Comparison of ENCODE assay signal across 13 mouse cellular contexts in the genomic region with DNA sequence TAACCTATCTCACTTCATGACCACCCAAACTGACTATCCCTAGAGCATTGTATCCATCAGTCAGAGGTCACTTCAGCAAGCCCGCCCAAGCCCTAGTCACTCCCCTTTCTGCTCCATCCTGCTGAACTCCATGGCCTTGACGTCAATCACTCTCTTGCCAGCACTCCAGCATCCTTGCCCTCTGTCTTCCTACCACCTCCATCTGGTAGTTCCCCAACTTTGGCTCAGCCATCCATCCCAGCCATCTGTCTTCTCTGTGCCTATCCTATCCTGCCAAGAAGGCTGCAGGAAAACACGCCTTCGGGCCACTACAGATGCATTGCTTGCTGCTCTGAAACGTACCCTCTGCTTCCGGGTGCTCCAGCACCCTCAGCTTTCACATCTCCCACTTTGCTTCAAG. TPM values are rescaled to one million over a fixed set of nuclear protein-coding genes. Genes with fewer than 3 reads are reported as not detected.
DNase-seq lines count a peak whose midpoint lies in the region; ATAC-seq lines count a peak whose summit lies in the region.
"Had no signal": no experiment of that assay in that cellular context is flagged by ENCODE, and none has a peak within 500 bp of the region (broad histone marks: within the 10 kb centered on the region; RNA-seq: fewer than 3 reads in every experiment).

No protein-coding gene starts in this region.

- no peaks in the 10 kb centered on the region for H3K9me3 ChIP-seq in forebrain, embryonic 15.5 days
- H3K9me3 ChIP-seq in forebrain, embryonic 10.5 days: no peaks in the 10 kb centered on the region
- H3K9me3 ChIP-seq in midbrain, embryonic 15.5 days: no peaks in the 10 kb centered on the region
- H3K9me3 ChIP-seq: embryonic facial prominence, embryonic 13.5 days; G1E; limb, embryonic 10.5 days had no signal

- WGBS in forebrain, embryonic 15.5 days: 62% methylated on average over 6 of the region's 6 CpGs
- WGBS in forebrain, embryonic 10.5 days: 89% methylated on average over 6 of the region's 6 CpGs
- WGBS in midbrain, embryonic 15.5 days: 93% methylated on average over 6 of the region's 6 CpGs

- H3K4me2 ChIP-seq in forebrain, embryonic 15.5 days (replicated peaks): no peak overlapping the region
- no peak overlapping the region for H3K4me2 ChIP-seq in midbrain, embryonic 15.5 days
- H3K4me2 ChIP-seq: embryonic facial prominence, embryonic 13.5 days had no signal

- no peak overlapping the region for H3K4me3 ChIP-seq in forebrain, embryonic 15.5 days
- H3K4me3 ChIP-seq in forebrain, embryonic 10.5 days: no peak overlapping the region
- H3K4me3 ChIP-seq in midbrain, embryonic 15.5 days: no peak overlapping the region
- H3K4me3 ChIP-seq: embryonic facial prominence, embryonic 13.5 days; limb, embryonic 10.5 days had no signal

- no peaks in the 10 kb centered on the region for H3K36me3 ChIP-seq in forebrain, embryonic 15.5 days
- H3K36me3 ChIP-seq in forebrain, embryonic 10.5 days (replicated peaks): no peaks in the 10 kb centered on the region
- no peaks in the 10 kb centered on the region for H3K36me3 ChIP-seq in midbrain, embryonic 15.5 days (replicated peaks)
- H3K36me3 ChIP-seq: embryonic facial prominence, embryonic 13.5 days; G1E; limb, embryonic 10.5 days had no signal

- 0 out of 2 replicates have a peak overlapping the region, but pooled peaks have one; percentile 23 for H3K27ac ChIP-seq in forebrain, embryonic 15.5 days (replicated peaks)
- no peak overlapping the region for H3K27ac ChIP-seq in forebrain, embryonic 10.5 days
- H3K27ac ChIP-seq in midbrain, embryonic 15.5 days: no peak overlapping the region
- H3K27ac ChIP-seq: embryonic facial prominence, embryonic 13.5 days; kidney, postnatal 0 days; limb, embryonic 10.5 days; macrophage had no signal

- no peak overlapping the region for H3K9ac ChIP-seq in forebrain, embryonic 15.5 days (replicated peaks)
- no peak overlapping the region for H3K9ac ChIP-seq in midbrain, embryonic 15.5 days
- H3K9ac ChIP-seq: embryonic facial prominence, embryonic 13.5 days had no signal

- ATAC-seq in forebrain, embryonic 15.5 days (replicated peaks): peak; percentile 81; the same call in 1 of the 2 replicates
- no peak for ATAC-seq in midbrain, embryonic 15.5 days (replicated peaks)

- no peak for DNase-seq in forebrain, embryonic 10.5 days (ENCODE audit: extremely low spot score, low spot score)
- DNase-seq in right cerebral cortex, adult 18-20 months: peak; percentile 34
- no peak for DNase-seq in right cerebral cortex, postnatal 36 days (ENCODE audit: low spot score in 2 of 2)
- DNase-seq in cerebellum, postnatal 36 days: peak; percentile 89 to 95
- peak; percentile 67 for DNase-seq in telencephalon, adult 2 months (ENCODE audit: low read depth, low spot score)
- no peak for DNase-seq in MN1 (ENCODE audit: low spot score)

- no peaks in the 10 kb centered on the region; the same call in 1 of the 2 replicates for H3K4me1 ChIP-seq in forebrain, embryonic 15.5 days
- no peaks in the 10 kb centered on the region for H3K4me1 ChIP-seq in forebrain, embryonic 10.5 days
- H3K4me1 ChIP-seq in midbrain, embryonic 15.5 days: no peaks in the 10 kb centered on the region
- H3K4me1 ChIP-seq: embryonic facial prominence, embryonic 13.5 days; limb, embryonic 10.5 days had no signal

- H3K27me3 ChIP-seq in forebrain, embryonic 15.5 days: no peaks in the 10 kb centered on the region
- no peaks in the 10 kb centered on the region for H3K27me3 ChIP-seq in forebrain, embryonic 10.5 days (ENCODE audit: poor library complexity, severe bottlenecking)
- H3K27me3 ChIP-seq in midbrain, embryonic 15.5 days (replicated peaks): no peaks in the 10 kb centered on the region
- H3K27me3 ChIP-seq: embryonic facial prominence, embryonic 13.5 days had no signal

RNA-seq across cellular contexts. Expression of a gene that starts 23.2 kb away (rescaled TPM):
- polyA plus RNA-seq in forebrain, embryonic 15.5 days (2015; fragmentation: Nextera tagmentation; extraction: Ambion mirVana): 266 and 283 TPM in 2 replicates
- polyA plus RNA-seq in forebrain, embryonic 10.5 days (2016; fragmentation: Nextera tagmentation; extraction: Ambion mirVana): 245 and 249 TPM in 2 replicates
- polyA plus RNA-seq in midbrain, embryonic 15.5 days (2015; fragmentation: Nextera tagmentation; extraction: Ambion mirVana): 242 and 250 TPM in 2 replicates

RNA-seq across cellular contexts. Expression of a gene that starts 41.3 kb away (rescaled TPM):
- 0.38 and 0.97 TPM in 2 replicates for polyA plus RNA-seq in forebrain, embryonic 15.5 days (2015; fragmentation: Nextera tagmentation; extraction: Ambion mirVana)
- polyA plus RNA-seq in forebrain, embryonic 10.5 days (2016; fragmentation: Nextera tagmentation; extraction: Ambion mirVana): 0.58 and 0.70 TPM in 2 replicates
- 0.49 and 0.62 TPM in 2 replicates for polyA plus RNA-seq in midbrain, embryonic 15.5 days (2015; fragmentation: Nextera tagmentation; extraction: Ambion mirVana)
- polyA plus RNA-seq: G1E, macrophage had no signal

Comparison
In these comparisons a context has a peak if more than half of its experiments do, and no peak if none do; other contexts are left out.
1. DNase-seq: peak in right cerebral cortex, adult 18-20 months (single experiment), cerebellum, postnatal 36 days (2 of 2) and telencephalon, adult 2 months (single experiment); none in forebrain, embryonic 10.5 days (single experiment), right cerebral cortex, postnatal 36 days (0 of 2) and MN1 (single experiment).